Mouse (Mus musculus): Measurements from ENCODE around the gene Impg1.
A peak's percentile ranks its signal among the peaks of the same experiment; 100 is the strongest.

The Impg1 gene

GRCm38 (mm10) chr9:80465381-80465780, at the start of gene Impg1:
Impg1 (minus strand) TSS chr9:80465481.
- no peak for DNase-seq (ENCODE audit: low spot score in 2 of 2)

GRCm38 (mm10) chr9:80509464-80510153, 44.3 kb upstream of the Impg1 start:
- DNase-seq (ENCODE audit: low spot score in 2 of 2) = no peak

GRCm38 (mm10) chr9:80504496-80505012, 39.3 kb upstream of the Impg1 start:
- DNase-seq (ENCODE audit: low spot score in 2 of 2) = no peak

- no peak for DNase-seq (ENCODE audit: low spot score in 2 of 2)
Measured at GRCm38 (mm10) chr9:80491591-80491990, 26.3 kb upstream of the Impg1 start.

- no peak for DNase-seq (ENCODE audit: low spot score in 2 of 2)
Measured at GRCm38 (mm10) chr9:80460420-80460819, 4.9 kb downstream of the Impg1 start.

- DNase-seq (ENCODE audit: low spot score in 2 of 2) = no peak
Measured at GRCm38 (mm10) chr9:80450467-80451261, 14.6 kb downstream of the Impg1 start.

GRCm38 (mm10) chr9:80441096-80441710, 24.1 kb downstream of the Impg1 start:
- no peak for DNase-seq (ENCODE audit: low spot score in 2 of 2)

- DNase-seq (ENCODE audit: low spot score in 2 of 2) = no peak
Measured at GRCm38 (mm10) chr9:80391404-80391803, 73.9 kb downstream of the Impg1 start.

GRCm38 (mm10) chr9:80391002-80391401, 74.3 kb downstream of the Impg1 start:
- no peak for DNase-seq (ENCODE audit: low spot score in 2 of 2)

- DNase-seq (ENCODE audit: low spot score in 2 of 2) = no peak
Measured at GRCm38 (mm10) chr9:80387890-80388289, 77.4 kb downstream of the Impg1 start.

- no peak for DNase-seq (ENCODE audit: low spot score in 2 of 2)
Measured at GRCm38 (mm10) chr9:80386492-80386891, 78.8 kb downstream of the Impg1 start.

GRCm38 (mm10) chr9:80386000-80386399, 79.3 kb downstream of the Impg1 start:
- DNase-seq (ENCODE audit: low spot score in 2 of 2) = peak in 1 of 2 experiments; percentile 14

- no peak for DNase-seq (ENCODE audit: low spot score in 2 of 2)
Measured at GRCm38 (mm10) chr9:80382711-80383110, 82.6 kb downstream of the Impg1 start.

GRCm38 (mm10) chr9:80380078-80380645, 85.1 kb downstream of the Impg1 start:
- no peak for DNase-seq (ENCODE audit: low spot score in 2 of 2)

GRCm38 (mm10) chr9:80374100-80374499, 91.2 kb downstream of the Impg1 start:
- no peak for DNase-seq (ENCODE audit: low spot score in 2 of 2)

GRCm38 (mm10) chr9:80373304-80373739, 92.0 kb downstream of the Impg1 start:
- DNase-seq (ENCODE audit: low spot score in 2 of 2) = no peak

GRCm38 (mm10) chr9:80368636-80369035, 96.6 kb downstream of the Impg1 start:
- DNase-seq (ENCODE audit: low spot score in 2 of 2) = no peak

- DNase-seq (ENCODE audit: low spot score in 2 of 2) = no peak
Measured at GRCm38 (mm10) chr9:80367520-80368204, 97.6 kb downstream of the Impg1 start.

GRCm38 (mm10) chr9:80360063-80360462, 105.2 kb downstream of the Impg1 start:
- no peak for DNase-seq (ENCODE audit: low spot score in 2 of 2)

- no peak for DNase-seq (ENCODE audit: low spot score in 2 of 2)
Measured at GRCm38 (mm10) chr9:80351678-80352331, 113.5 kb downstream of the Impg1 start.

GRCm38 (mm10) chr9:80351295-80351677, 114.0 kb downstream of the Impg1 start:
- no peak for DNase-seq (ENCODE audit: low spot score in 2 of 2)
